Mouse (Mus musculus): ENCODE results near the gene Lat2.

DNA sequence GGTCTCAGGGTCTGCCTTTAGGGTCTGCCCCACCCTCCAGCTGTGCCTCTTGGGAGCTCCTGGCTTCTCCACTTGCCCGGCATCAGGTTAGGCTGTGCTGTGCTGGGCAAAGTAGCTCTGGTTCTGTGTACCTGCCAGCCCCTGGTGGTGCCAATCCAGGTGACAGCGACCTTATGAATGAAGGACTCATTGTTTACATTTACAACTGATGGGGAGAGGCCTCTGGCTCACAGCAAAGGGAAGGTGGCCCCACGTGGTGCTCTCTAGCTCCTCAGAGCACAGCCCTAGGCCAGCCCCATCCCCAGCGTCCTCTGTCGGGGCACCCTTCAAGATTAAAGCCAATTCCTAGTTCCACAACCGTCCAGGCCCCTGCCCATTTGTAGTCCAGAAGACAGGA is 64.0 kb downstream of the Lat2 start:
- no peak for TF ChIP-seq CTCF (IDR thresholded peaks at IDR 0.05; ENCODE audit: borderline replicate concordance, extremely low read depth, insufficient read depth, insufficient read length)
- no peak for TF ChIP-seq POLR2A (IDR thresholded peaks at IDR 0.05; ENCODE audit: borderline replicate concordance, extremely low read depth, insufficient read depth, insufficient read length, poor library complexity, severe bottlenecking)

Data from brain, embryonic 14.5 days (tissue).